Mouse (Mus musculus) heart, embryonic 11.5 days (tissue): ENCODE data around the gene Sergef. TPM values are rescaled to one million over a fixed set of nuclear protein-coding genes. Genes with fewer than 3 reads are reported as not detected.
A peak's percentile ranks its signal among the peaks of the same experiment; 100 is the strongest.

Experiments used
- ATAC-seq: fragments of 200-750 bp; cut with Nextera tagmentation; replicated peaks from 2 replicates; pipeline ENCODE4 v1.8.0; 2017; ENCODE audit warnings: moderate library complexity; ENCODE audit not compliant: insufficient number of reproducible peaks, low FRiP score, low TSS enrichment
- H3K27ac ChIP-seq: fragments of 300-500 bp; sonication (generic); 2 replicates; pipeline ENCODE4 v1.5.1; 2014; ENCODE audit warnings: mild to moderate bottlenecking, low read depth, low read length
- H3K27me3 ChIP-seq: fragments of 300-500 bp; sonication (generic); 2 replicates; pipeline ENCODE4 v1.6.1; 2014; ENCODE audit warnings: mild to moderate bottlenecking, low read length, mixed read lengths; ENCODE audit not compliant: control insufficient read depth, insufficient read depth
- H3K36me3 ChIP-seq: fragments of 300-500 bp; sonication (generic); 2 replicates; pipeline ENCODE4 v1.6.1; 2014; ENCODE audit warnings: mild to moderate bottlenecking, low read length, moderate library complexity, mixed read lengths; ENCODE audit not compliant: control insufficient read depth, insufficient read depth
- H3K4me1 ChIP-seq: fragments of 300-500 bp; sonication (generic); 2 replicates; pipeline ENCODE4 v1.6.1; 2014; ENCODE audit warnings: low read length; ENCODE audit not compliant: control insufficient read depth, insufficient read depth
- H3K4me2 ChIP-seq: fragments of 300-500 bp; sonication (generic); 2 replicates; pipeline ENCODE4 v1.6.1; 2014; ENCODE audit warnings: mild to moderate bottlenecking, moderate library complexity
- H3K4me3 ChIP-seq: fragments of 300-500 bp; sonication (generic); 2 replicates; pipeline ENCODE4 v1.5.1; 2014; ENCODE audit warnings: low read depth, low read length
- H3K9ac ChIP-seq: fragments of 300-500 bp; sonication (generic); 2 replicates; pipeline ENCODE4 v1.6.1; 2014; ENCODE audit warnings: mild to moderate bottlenecking, low read depth, low read length, moderate library complexity
- H3K9me3 ChIP-seq: fragments of 300-500 bp; sonication (generic); replicated peaks from 2 replicates; pipeline ENCODE4 v1.6.1; 2016; ENCODE audit warnings: low read length; ENCODE audit not compliant: control insufficient read depth
- WGBS: fragments of 180-500 bp; shearing (Covaris S2); extraction: QIAGEN DNeasy Blood & Tissue Kit; methylation state at CpG from one replicate; pipeline ENCODE4 v1.1.7; 2014; ENCODE audit not compliant: insufficient replicate concordance; 5-methylcytosine and 5-hydroxymethylcytosine counted together
- polyA plus RNA-seq: library from polyadenylated mRNA; unstranded; fragments of >200 nt; fragmentation: Nextera tagmentation; extraction: Ambion mirVana; gene quantifications from 2 replicates; pipeline ENCODE4 v1.2.1, GENCODE M21; 2014

Gene Sergef
- polyA plus RNA-seq, 1 experiment from 2014 or later = 11.6 TPM

DNA sequence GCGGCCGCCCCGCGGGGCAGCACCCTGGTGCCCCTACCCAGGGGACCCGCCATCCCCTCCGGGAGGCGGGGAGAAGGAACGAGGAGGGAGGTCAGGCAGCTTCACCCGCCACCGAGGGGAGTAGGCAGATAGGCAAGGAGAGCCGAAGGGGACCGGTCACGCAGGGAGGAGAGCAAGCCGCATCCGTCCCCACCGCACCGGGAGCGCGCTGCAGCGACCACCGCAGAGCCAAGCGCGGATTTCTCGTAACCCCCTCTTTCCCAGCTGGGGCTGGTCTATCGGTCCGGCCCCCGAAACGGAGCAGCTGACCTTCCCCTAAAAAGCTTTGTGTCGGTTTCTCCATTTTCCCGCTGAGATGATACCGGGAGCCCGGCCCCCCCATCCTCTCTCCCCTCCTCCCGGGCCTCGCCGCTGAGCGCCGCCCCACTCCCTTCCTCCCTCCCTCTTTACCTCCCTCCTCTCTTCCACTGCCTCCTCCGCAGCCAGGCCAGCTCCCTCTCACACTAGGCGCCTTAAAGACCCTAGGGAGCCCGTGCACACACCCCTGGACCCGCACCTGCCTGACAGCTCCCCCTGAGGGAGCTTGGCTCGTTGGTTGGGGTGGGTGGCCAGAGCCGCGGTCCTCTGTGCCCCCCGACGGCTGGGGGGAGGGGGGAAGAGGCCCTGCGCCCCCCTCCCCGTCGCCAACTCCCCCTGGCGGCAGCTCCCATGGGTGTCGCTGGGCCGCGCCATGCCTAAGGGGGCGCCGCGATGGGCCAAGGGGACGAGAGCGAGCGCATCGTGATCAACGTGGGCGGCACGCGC is 242.5 kb downstream of the Sergef start:
- WGBS = under 1% methylated on average over 60 of the region's 64 CpGs
- Histone ChIP-seq H3K4me3 (peak overlapping the region; percentile 54), H3K4me2 (peak overlapping the region; percentile 98), H3K9me3 (no peaks in the 10 kb centered on the region), H3K9ac (no peak overlapping the region), H3K27me3 (peaks cover 74% of the 10 kb centered on the region), H3K4me1 (peaks cover 4% of the 10 kb centered on the region), H3K36me3 (no peaks in the 10 kb centered on the region), H3K27ac (no peak overlapping the region)
- ATAC-seq = no peak

DNA sequence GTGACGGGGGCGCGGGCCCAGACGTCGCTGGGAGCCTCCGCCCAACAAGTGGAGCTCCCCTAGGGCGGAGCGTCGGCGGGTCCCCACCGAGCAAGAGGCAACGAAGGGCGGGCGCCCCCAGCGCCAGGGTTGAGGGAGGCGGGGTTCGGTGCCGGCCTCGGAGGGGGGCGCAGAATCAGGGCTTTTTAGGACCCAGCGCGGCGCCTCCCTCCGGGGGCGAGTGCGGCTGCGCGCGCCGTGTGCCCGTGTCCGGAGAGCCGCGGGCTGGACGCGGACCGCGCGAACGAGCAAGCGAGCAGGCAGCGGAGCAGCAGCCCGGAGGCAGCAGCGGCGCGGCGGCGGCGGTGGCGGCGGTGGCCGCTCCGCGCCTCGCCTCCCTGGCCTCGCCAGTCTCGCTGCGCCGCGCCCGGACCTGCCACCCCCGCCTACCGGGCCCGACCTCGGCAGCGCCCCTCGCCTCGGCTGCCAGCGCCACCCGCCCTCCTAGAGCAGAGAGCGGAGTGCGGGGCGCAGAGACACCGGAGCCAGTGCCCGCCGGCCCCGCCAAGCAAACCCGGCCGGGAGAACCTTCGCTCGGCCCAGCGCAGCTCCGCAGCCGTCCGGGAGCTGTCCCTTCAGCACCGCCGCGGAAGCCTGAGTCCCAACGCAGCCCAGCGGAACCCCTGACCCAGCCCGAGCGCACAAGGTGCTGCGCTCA is 243.2 kb downstream of the Sergef start, which contains the start of gene Kcnc1:
Kcnc1 (plus strand) TSS at position 267 of the 697 bp plus-strand sequence.
- under 1% methylated on average over 78 of the region's 93 CpGs for WGBS
- Histone ChIP-seq H3K4me2 (peak within 1 kb of the TSS; percentile 98), H3K27me3 (peaks cover 74% of the 10 kb centered on the region), H3K4me1 (peaks cover 4% of the 10 kb centered on the region), H3K4me3 (peak within 1 kb of the TSS; percentile 54), H3K9me3 (no peaks in the 10 kb centered on the region), H3K36me3 (no peaks in the 10 kb centered on the region), H3K27ac (no peak within 1 kb of the TSS), H3K9ac (no peak within 1 kb of the TSS)
- peak; percentile 72 for ATAC-seq

DNA sequence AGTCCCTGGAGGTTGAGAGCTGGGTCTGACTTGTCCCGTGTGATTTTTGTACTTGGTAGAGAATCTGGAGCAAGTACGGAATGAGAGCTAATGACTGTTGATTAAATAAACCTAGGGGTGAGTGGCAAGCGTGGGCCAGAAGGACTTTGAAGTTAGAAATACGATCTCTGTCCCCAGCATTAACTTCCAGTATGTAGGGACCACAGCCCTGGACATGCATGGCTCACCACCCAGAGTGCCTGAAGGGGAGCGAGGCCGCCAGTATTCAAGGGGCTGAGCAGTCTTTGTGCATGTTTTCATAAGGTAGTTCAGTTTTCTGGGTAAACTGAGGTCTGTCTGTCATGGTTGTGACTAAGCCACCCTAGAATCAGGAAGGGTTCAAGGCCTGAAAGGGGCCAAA is 244.0 kb downstream of the Sergef start:
- 42% methylated on average over 6 of the region's 6 CpGs for WGBS
- Histone ChIP-seq H3K4me3 (no peak overlapping the region), H3K9me3 (no peaks in the 10 kb centered on the region), H3K4me1 (peaks cover 4% of the 10 kb centered on the region), H3K27ac (no peak overlapping the region), H3K4me2 (peak overlapping the region; percentile 98; the same call in 1 of the 2 replicates), H3K36me3 (no peaks in the 10 kb centered on the region), H3K9ac (no peak overlapping the region), H3K27me3 (peaks cover 74% of the 10 kb centered on the region)
- ATAC-seq = no peak

DNA sequence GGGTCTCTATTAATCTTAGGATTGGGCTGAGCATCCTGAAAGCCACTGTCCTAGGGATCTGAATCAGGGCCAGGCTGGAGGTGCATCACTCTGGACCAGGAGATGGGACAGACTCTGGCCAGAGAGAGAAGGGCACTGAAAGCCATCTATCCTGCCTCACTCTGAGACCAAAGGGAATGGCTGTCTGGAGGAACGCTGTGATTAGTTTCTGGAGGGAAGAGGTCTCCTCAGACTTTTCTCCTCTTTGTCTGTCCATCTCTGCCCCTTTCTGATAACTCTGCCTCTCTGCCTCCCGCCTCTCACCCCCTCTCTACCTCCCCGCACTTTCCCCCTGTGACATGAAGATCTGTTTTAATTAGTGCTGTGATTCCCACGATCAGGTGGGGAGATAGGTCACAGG is 244.7 kb downstream of the Sergef start:
- H3K4me2 ChIP-seq = no peak overlapping the region
- no peaks in the 10 kb centered on the region for H3K36me3 ChIP-seq
- no peak for ATAC-seq
- H3K9me3 ChIP-seq = no peaks in the 10 kb centered on the region
- no peak overlapping the region for H3K9ac ChIP-seq
- no peak overlapping the region for H3K27ac ChIP-seq
- H3K4me3 ChIP-seq = no peak overlapping the region
- H3K27me3 ChIP-seq = peaks cover 69% of the 10 kb centered on the region
- peaks cover 4% of the 10 kb centered on the region for H3K4me1 ChIP-seq
- WGBS = 50% methylated on average over 4 of the region's 4 CpGs

DNA sequence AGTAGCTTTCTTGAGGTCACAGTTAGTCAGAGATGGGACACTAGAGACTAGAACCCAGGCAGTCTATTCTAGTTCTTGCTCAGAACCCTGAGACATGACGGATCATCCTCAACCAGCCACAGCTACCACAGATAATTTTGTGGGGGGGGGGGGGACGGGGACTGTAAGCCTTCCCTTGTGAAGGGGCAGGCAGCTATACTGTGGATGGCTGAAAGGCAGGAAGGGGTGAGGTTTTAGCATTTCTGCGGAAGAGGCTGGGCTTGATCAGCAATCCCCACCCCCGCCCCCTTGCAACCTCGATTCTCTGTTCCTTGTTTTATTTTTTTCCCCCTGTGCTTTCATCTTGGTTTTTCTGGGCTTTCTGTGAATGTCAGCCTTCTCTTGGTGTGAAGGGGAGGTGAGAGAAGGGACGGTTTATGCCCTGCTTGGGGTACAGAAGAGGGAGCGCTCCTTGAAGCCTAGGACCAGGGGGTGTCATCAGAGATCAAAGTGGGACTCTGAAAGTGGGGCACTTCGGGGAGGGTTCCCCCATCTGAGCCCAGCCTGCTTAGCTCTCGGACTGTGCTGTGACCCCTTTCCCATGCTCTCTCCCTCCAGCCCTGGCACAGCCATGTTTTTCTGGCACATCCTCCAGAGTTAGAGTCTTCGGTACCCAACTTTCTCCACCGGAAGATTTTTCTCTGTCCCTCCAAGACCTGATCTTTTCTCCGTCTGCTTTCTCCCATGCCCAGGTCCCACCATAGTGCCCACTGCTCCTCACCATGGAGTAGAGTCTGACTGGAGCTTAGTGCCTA is 245.7 kb downstream of the Sergef start:
- no peak overlapping the region for H3K9ac ChIP-seq
- H3K36me3 ChIP-seq = no peaks in the 10 kb centered on the region
- H3K4me2 ChIP-seq = no peak overlapping the region
- no peak overlapping the region for H3K27ac ChIP-seq
- H3K27me3 ChIP-seq = peaks cover 58% of the 10 kb centered on the region
- no peaks in the 10 kb centered on the region for H3K9me3 ChIP-seq
- WGBS = 32% methylated on average over 12 of the region's 12 CpGs
- no peak overlapping the region for H3K4me3 ChIP-seq
- H3K4me1 ChIP-seq = peaks cover 4% of the 10 kb centered on the region
- no peak for ATAC-seq

Other genes with a start within 250 kb of the Sergef start
- 0.21 and 0.27 TPM in 2 replicates for gene Kcnc1, start 243.3 kb downstream of the Sergef start, polyA plus RNA-seq
- gene Tph1, start 32.7 kb upstream of the Sergef start, polyA plus RNA-seq = not detected in 2 replicates
- gene Saal1, start 70.9 kb upstream of the Sergef start, polyA plus RNA-seq = 17.8 and 18.9 TPM in 2 replicates
- gene Saa3, start 75.9 kb upstream of the Sergef start, polyA plus RNA-seq = not detected in 2 replicates
- 0.19 TPM in 1 of 2 replicates, not detected in the other for gene Saa4, start 92.8 kb upstream of the Sergef start, polyA plus RNA-seq
- gene Saa1, start 103.2 kb upstream of the Sergef start, polyA plus RNA-seq = 0.47 TPM in 1 of 2 replicates, not detected in the other
- 1.1 TPM in 1 of 2 replicates, not detected in the other for gene Saa2, start 112.0 kb upstream of the Sergef start, polyA plus RNA-seq
- gene Hps5, start 156.3 kb upstream of the Sergef start, polyA plus RNA-seq = 11.8 and 12.7 TPM in 2 replicates
- 34.9 and 41.1 TPM in 2 replicates for gene Gtf2h1, start 156.3 kb upstream of the Sergef start, polyA plus RNA-seq
- gene Ldha, start 201.7 kb upstream of the Sergef start, polyA plus RNA-seq = 3,042 and 3,490 TPM in 2 replicates
- not detected in 2 replicates for gene Ldhc, start 221.4 kb upstream of the Sergef start, polyA plus RNA-seq